18 mouse cellular contexts compared by ENCODE assay signal in the genomic region with DNA sequence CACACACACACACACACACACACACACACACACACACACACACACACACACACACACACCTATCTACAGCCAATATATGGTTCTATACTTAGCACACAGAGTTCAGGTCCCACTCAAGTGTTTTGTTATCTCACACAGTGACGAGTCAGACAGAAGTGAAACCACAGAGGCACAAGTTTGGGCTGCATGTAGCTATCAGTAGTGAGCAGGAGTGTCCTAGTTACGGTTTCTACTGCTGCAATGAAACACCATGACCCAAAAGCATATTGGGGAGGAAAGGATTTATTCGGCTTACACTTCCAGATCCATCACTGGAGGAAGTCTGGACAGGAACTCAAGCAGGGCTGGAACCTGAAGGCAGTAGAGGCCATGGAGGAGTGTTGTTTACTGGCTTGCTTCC. TPM values are rescaled to one million over a fixed set of nuclear protein-coding genes. Genes with fewer than 3 reads are reported as not detected.
A peak's percentile ranks its signal among the peaks of the same experiment; 100 is the strongest.
DNase-seq lines count a peak whose midpoint lies in the region; ATAC-seq and TF ChIP-seq lines count a peak whose summit lies in the region.
"Had no signal": no experiment of that assay in that cellular context is flagged by ENCODE, and none has a peak within 500 bp of the region (broad histone marks: within the 10 kb centered on the region; RNA-seq: fewer than 3 reads in every experiment).

No protein-coding gene starts in this region.

- no peak for TF ChIP-seq CTCF in liver, embryonic 14.5 days (IDR thresholded peaks at IDR 0.05; ENCODE audit: low read depth)

- no peak for ATAC-seq in heart, embryonic 13.5 days (ENCODE audit: extremely low read depth, insufficient number of reproducible peaks, low FRiP score, low TSS enrichment)
- ATAC-seq in liver, embryonic 14.5 days (ENCODE audit: insufficient read depth), result peak; percentile 66
- ATAC-seq: intestine, embryonic 15.5 days; lung, postnatal 0 days had no signal

- peak; percentile 49; the same call in 1 of the 2 replicates for TF ChIP-seq EP300 in liver, embryonic 14.5 days (IDR thresholded peaks at IDR 0.05; ENCODE audit: low read depth)

- 43% methylated on average over 3 of the region's 3 CpGs for WGBS in heart, embryonic 13.5 days
- 45% methylated on average over 3 of the region's 3 CpGs for WGBS in heart, embryonic 10.5 days
- 12% methylated on average over 3 of the region's 3 CpGs for WGBS in liver, embryonic 14.5 days (ENCODE audit: insufficient replicate concordance)

- H3K4me3 ChIP-seq in heart, embryonic 13.5 days, result no peak overlapping the region
- no peak overlapping the region for H3K4me3 ChIP-seq in heart, embryonic 10.5 days
- no peak overlapping the region for H3K4me3 ChIP-seq in liver, embryonic 14.5 days (ENCODE audit: insufficient read depth in 1 of 2, low read depth in 2 of 2, low read length in 2 of 2)
- H3K4me3 ChIP-seq: embryonic facial prominence, embryonic 12.5 days; hindbrain, embryonic 13.5 days; intestine, embryonic 15.5 days; limb, embryonic 13.5 days; myocyte had no signal

- peak overlapping the region; percentile 38; the same call in 1 of the 2 replicates for H3K27ac ChIP-seq in heart, embryonic 13.5 days (replicated peaks)
- H3K27ac ChIP-seq in heart, embryonic 10.5 days, result no peak overlapping the region
- no peak overlapping the region for H3K27ac ChIP-seq in liver, embryonic 14.5 days
- H3K27ac ChIP-seq: embryonic facial prominence, embryonic 12.5 days; hindbrain, embryonic 13.5 days; intestine, embryonic 15.5 days; kidney, postnatal 0 days; limb, embryonic 13.5 days had no signal

- no peaks in the 10 kb centered on the region for H3K27me3 ChIP-seq in heart, embryonic 13.5 days (replicated peaks)
- H3K27me3 ChIP-seq in heart, embryonic 10.5 days (ENCODE audit: insufficient read depth, poor library complexity, severe bottlenecking), result no peaks in the 10 kb centered on the region
- H3K27me3 ChIP-seq in liver, embryonic 14.5 days (ENCODE audit: control insufficient read depth, insufficient read depth, low read length), result no peaks in the 10 kb centered on the region
- H3K27me3 ChIP-seq in splenic B cell, adult 2 months (ENCODE audit: control insufficient read depth, insufficient read depth, low read length, poor library complexity, severe bottlenecking), result no peaks in the 10 kb centered on the region
- H3K27me3 ChIP-seq: embryonic facial prominence, embryonic 12.5 days; hindbrain, embryonic 13.5 days; intestine, embryonic 15.5 days; limb, embryonic 13.5 days had no signal

- peaks cover 52% of the 10 kb centered on the region for H3K36me3 ChIP-seq in heart, embryonic 13.5 days
- H3K36me3 ChIP-seq in heart, embryonic 10.5 days, result peaks cover 32% of the 10 kb centered on the region; the same call in 1 of the 2 replicates
- no peaks in the 10 kb centered on the region for H3K36me3 ChIP-seq in liver, embryonic 14.5 days (replicated peaks; ENCODE audit: control insufficient read depth, insufficient read depth, low read depth)
- H3K36me3 ChIP-seq in splenic B cell, adult 2 months (ENCODE audit: control insufficient read depth, insufficient read depth, low read length, poor library complexity, severe bottlenecking), result no peaks in the 10 kb centered on the region

- 0 out of 2 replicates have a peak overlapping the region, but pooled peaks have one; percentile 24 for H3K4me2 ChIP-seq in heart, embryonic 13.5 days
- H3K4me2 ChIP-seq in liver, embryonic 14.5 days (ENCODE audit: low read depth), result no peak overlapping the region
- H3K4me2 ChIP-seq: embryonic facial prominence, embryonic 12.5 days; hindbrain, embryonic 13.5 days; intestine, embryonic 15.5 days; limb, embryonic 13.5 days; midbrain, embryonic 11.5 days had no signal

- H3K4me1 ChIP-seq in heart, embryonic 13.5 days, result peaks cover 55% of the 10 kb centered on the region
- peaks cover 51% of the 10 kb centered on the region for H3K4me1 ChIP-seq in heart, embryonic 10.5 days
- peaks cover 2 to 20% of the 10 kb centered on the region in 2 experiments; a peak in 3 of 4 replicates for H3K4me1 ChIP-seq in liver, embryonic 14.5 days (replicated peaks; ENCODE audit: control insufficient read depth in 2 of 2, insufficient read depth in 2 of 2, low read length in 1 of 2)
- H3K4me1 ChIP-seq: embryonic facial prominence, embryonic 12.5 days; hindbrain, embryonic 13.5 days had no signal

- DNase-seq in heart, embryonic 10.5 days (ENCODE audit: low spot score), result no peak
- DNase-seq in c-Kit-positive CD71-negative TER-119-negative erythroid progenitor cells, embryonic 14.5 days (ENCODE audit: low read depth), result peak; percentile 30
- DNase-seq in liver, embryonic 14.5 days (ENCODE audit: low read depth in 3 of 3, low spot score in 3 of 3), result no peak
- DNase-seq in splenic B cell, adult 2 months (ENCODE audit: low read depth, low spot score), result peak; percentile 65
- DNase-seq in kidney, adult 9 months, result no peak
- DNase-seq in ovary, postnatal 36 days (ENCODE audit: low spot score), result no peak
- DNase-seq: adrenal gland, postnatal 36 days; gastrocnemius, postnatal 10 days; layer of hippocampus, adult 9-11 months had no signal

- no peak overlapping the region for H3K9ac ChIP-seq in heart, embryonic 13.5 days
- H3K9ac ChIP-seq in liver, embryonic 14.5 days (replicated peaks), result no peak overlapping the region
- H3K9ac ChIP-seq: embryonic facial prominence, embryonic 12.5 days; hindbrain, embryonic 13.5 days; intestine, embryonic 15.5 days; limb, embryonic 13.5 days had no signal

- H3K9me3 ChIP-seq in heart, embryonic 13.5 days, result no peaks in the 10 kb centered on the region
- H3K9me3 ChIP-seq in heart, embryonic 10.5 days, result no peaks in the 10 kb centered on the region
- no peaks in the 10 kb centered on the region for H3K9me3 ChIP-seq in liver, embryonic 14.5 days (ENCODE audit: control insufficient read depth, low read length)
- H3K9me3 ChIP-seq: embryonic facial prominence, embryonic 12.5 days; hindbrain, embryonic 13.5 days; intestine, embryonic 15.5 days; limb, embryonic 13.5 days had no signal

RNA-seq across cellular contexts. Expression of gene A930033H14Rik, which starts 9.1 kb away (rescaled TPM):
- polyA plus RNA-seq in heart, embryonic 13.5 days (2015; fragmentation: Nextera tagmentation; extraction: Ambion mirVana), result 1.6 TPM in 2 replicates
- polyA plus RNA-seq in heart, embryonic 10.5 days (2016; fragmentation: Nextera tagmentation; extraction: Ambion mirVana), result 1.7 and 1.9 TPM in 2 replicates
- 0.32 and 0.51 TPM in 2 replicates for polyA plus RNA-seq in liver, embryonic 14.5 days (2012; rRNA removed)
- 0.18 and 0.19 TPM in 2 replicates for polyA plus RNA-seq in liver, embryonic 14.5 days (2014; fragmentation: Nextera tagmentation; extraction: Ambion mirVana)

Comparison
In these comparisons a context has a peak if more than half of its experiments do, and no peak if none do; other contexts are left out.
1. DNase-seq: peak in c-Kit-positive CD71-negative TER-119-negative erythroid progenitor cells, embryonic 14.5 days (single experiment) and splenic B cell, adult 2 months (single experiment); none in heart, embryonic 10.5 days (single experiment), liver, embryonic 14.5 days (0 of 3), kidney, adult 9 months (single experiment) and ovary, postnatal 36 days (single experiment).